In the genomic region with DNA sequence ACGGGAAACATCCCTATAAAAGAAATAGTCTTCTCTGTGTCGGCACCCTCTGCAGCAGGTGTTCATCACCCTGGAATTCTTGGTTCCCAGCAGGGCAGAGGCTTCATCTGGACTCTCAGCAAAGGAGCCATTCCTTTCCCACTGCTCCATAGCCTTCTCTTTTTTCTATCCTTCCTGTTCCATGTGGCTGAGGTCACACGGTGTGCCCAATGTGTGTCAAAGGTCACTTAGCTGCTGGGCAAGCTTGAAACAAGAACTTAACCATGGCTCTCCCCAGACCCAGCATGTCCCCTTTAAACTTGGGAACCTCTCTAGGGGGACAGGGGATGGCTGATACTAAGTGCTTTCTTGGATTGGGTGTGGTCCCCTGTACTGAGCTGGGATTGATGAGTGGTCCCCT, we compare ENCODE assay signal across 12 mouse cellular contexts.
"Had no signal": no experiment of that assay in that cellular context is flagged by ENCODE, and none has a peak within 500 bp of the region (broad histone marks: within the 10 kb centered on the region; RNA-seq: fewer than 3 reads in every experiment).

No protein-coding gene starts in this region.

- DNase-seq: left cerebral cortex, postnatal 4 days; lung, adult 2 months; lung, postnatal 10 days; right cerebral cortex, adult 18-20 months; right cerebral cortex, postnatal 25 days; thymus, postnatal 4 days had no signal

- H3K4me2 ChIP-seq: limb, embryonic 13.5 days; midbrain, embryonic 12.5 days; neural tube, embryonic 15.5 days had no signal

- H3K27me3 ChIP-seq: limb, embryonic 13.5 days; midbrain, embryonic 12.5 days; neural tube, embryonic 15.5 days had no signal

- H3K9me3 ChIP-seq: limb, embryonic 13.5 days; midbrain, embryonic 12.5 days; neural tube, embryonic 15.5 days had no signal

- H3K4me3 ChIP-seq: limb, embryonic 13.5 days; midbrain, embryonic 12.5 days; neural tube, embryonic 15.5 days had no signal

- H3K27ac ChIP-seq: kidney, postnatal 0 days; limb, embryonic 13.5 days; liver, embryonic 14.5 days; midbrain, embryonic 12.5 days; neural tube, embryonic 15.5 days; stomach, postnatal 0 days had no signal

- H3K36me3 ChIP-seq: limb, embryonic 13.5 days; midbrain, embryonic 12.5 days; neural tube, embryonic 15.5 days had no signal

- H3K4me1 ChIP-seq: limb, embryonic 13.5 days had no signal

- H3K9ac ChIP-seq: limb, embryonic 13.5 days; liver, embryonic 14.5 days; midbrain, embryonic 12.5 days; neural tube, embryonic 15.5 days had no signal
